Mouse (Mus musculus): ENCODE measurements around the gene Strn4.
A peak's percentile ranks its signal among the peaks of the same experiment; 100 is the strongest.

The Strn4 gene

GRCm38 (mm10) chr7:16815351-16815941 is at the start of gene Strn4:
Strn4 (plus strand) TSS chr7:16815889.
- DNase-seq (ENCODE audit: low read depth, low spot score) = no peak

- no peak for DNase-seq (ENCODE audit: low read depth, low spot score)
Observed at GRCm38 (mm10) chr7:16766443-16766842, 49.2 kb upstream of the Strn4 start.

- DNase-seq (ENCODE audit: low read depth, low spot score) = no peak
Observed at GRCm38 (mm10) chr7:16775888-16776287, 39.8 kb upstream of the Strn4 start.

- no peak for DNase-seq (ENCODE audit: low read depth, low spot score)
Observed at GRCm38 (mm10) chr7:16780076-16780475, 35.6 kb upstream of the Strn4 start.

GRCm38 (mm10) chr7:16780825-16781554 is 34.7 kb upstream of the Strn4 start, which contains the start of gene Slc1a5:
Slc1a5 (plus strand) TSS chr7:16781340.
- peak; percentile 80 for DNase-seq (ENCODE audit: low read depth, low spot score)

- DNase-seq (ENCODE audit: low read depth, low spot score) = no peak
Observed at GRCm38 (mm10) chr7:16781555-16781815, 34.2 kb upstream of the Strn4 start.

- no peak for DNase-seq (ENCODE audit: low read depth, low spot score)
Observed at GRCm38 (mm10) chr7:16781816-16782554, 33.7 kb upstream of the Strn4 start.

- DNase-seq (ENCODE audit: low read depth, low spot score) = no peak
Observed at GRCm38 (mm10) chr7:16782555-16783125, 33.0 kb upstream of the Strn4 start.

- DNase-seq (ENCODE audit: low read depth, low spot score) = no peak
Observed at GRCm38 (mm10) chr7:16783224-16783688, 32.4 kb upstream of the Strn4 start.

GRCm38 (mm10) chr7:16783758-16784415 is 31.8 kb upstream of the Strn4 start:
- no peak for DNase-seq (ENCODE audit: low read depth, low spot score)

GRCm38 (mm10) chr7:16784498-16784976 is 31.2 kb upstream of the Strn4 start:
- DNase-seq (ENCODE audit: low read depth, low spot score) = no peak

- no peak for DNase-seq (ENCODE audit: low read depth, low spot score)
Observed at GRCm38 (mm10) chr7:16785541-16786083, 30.1 kb upstream of the Strn4 start.

- DNase-seq (ENCODE audit: low read depth, low spot score) = no peak
Observed at GRCm38 (mm10) chr7:16792316-16792715, 23.4 kb upstream of the Strn4 start.

GRCm38 (mm10) chr7:16793010-16793725 is 22.5 kb upstream of the Strn4 start:
- no peak for DNase-seq (ENCODE audit: low read depth, low spot score)

- DNase-seq (ENCODE audit: low read depth, low spot score) = no peak
Observed at GRCm38 (mm10) chr7:16794886-16795285, 20.8 kb upstream of the Strn4 start.

GRCm38 (mm10) chr7:16804409-16805028 is 11.2 kb upstream of the Strn4 start:
- DNase-seq (ENCODE audit: low read depth, low spot score) = no peak

GRCm38 (mm10) chr7:16807936-16808335 is 7.8 kb upstream of the Strn4 start:
- no peak for DNase-seq (ENCODE audit: low read depth, low spot score)

- no peak for DNase-seq (ENCODE audit: low read depth, low spot score)
Observed at GRCm38 (mm10) chr7:16808647-16809046, 7.0 kb upstream of the Strn4 start.

- no peak for DNase-seq (ENCODE audit: low read depth, low spot score)
Observed at GRCm38 (mm10) chr7:16809739-16810138, 6.0 kb upstream of the Strn4 start.

GRCm38 (mm10) chr7:16810399-16810919 is 5.2 kb upstream of the Strn4 start:
- DNase-seq (ENCODE audit: low read depth, low spot score) = no peak
